Mouse (Mus musculus) left cerebral cortex, postnatal 14 days (tissue): ENCODE results near the gene Btbd35f3. TPM values are rescaled to one million over a fixed set of nuclear protein-coding genes. Genes with fewer than 3 reads are reported as not detected.
"Not testable (repeated sequence)": the region's sequence is repeated elsewhere in the genome, so short reads cannot be mapped to it uniquely, and the experiment has no call there.

ENCODE experiments used
- DNase-seq, 2 experiments: peaks; one replicate each; pipeline ENCODE4 v3.0.0; 2021 to 2022; ENCODE audit warnings: low spot score in 2 of 2, mixed read lengths in 1 of 2
- intact Hi-C: fragments of 180-260 bp; cut with DNase I; formaldehyde crosslinking; loops from one replicate; pipeline ENCODE4 v1.15.1; 2025
- long read RNA-seq, 2 experiments: library from polyadenylated mRNA; stranded (forward); transcript quantifications; one replicate each; pipeline ENCODE4 v2.0.0; 2021
- total RNA-seq, 2 experiments: library from RNA; stranded (reverse); gene quantifications; 2 replicates each; pipeline ENCODE4 v1.2.3; 2021

The Btbd35f3 gene
- not detected for total RNA-seq
- long read RNA-seq, experiment 1: 0 reads
- long read RNA-seq, experiment 2: 0 reads

DNA sequence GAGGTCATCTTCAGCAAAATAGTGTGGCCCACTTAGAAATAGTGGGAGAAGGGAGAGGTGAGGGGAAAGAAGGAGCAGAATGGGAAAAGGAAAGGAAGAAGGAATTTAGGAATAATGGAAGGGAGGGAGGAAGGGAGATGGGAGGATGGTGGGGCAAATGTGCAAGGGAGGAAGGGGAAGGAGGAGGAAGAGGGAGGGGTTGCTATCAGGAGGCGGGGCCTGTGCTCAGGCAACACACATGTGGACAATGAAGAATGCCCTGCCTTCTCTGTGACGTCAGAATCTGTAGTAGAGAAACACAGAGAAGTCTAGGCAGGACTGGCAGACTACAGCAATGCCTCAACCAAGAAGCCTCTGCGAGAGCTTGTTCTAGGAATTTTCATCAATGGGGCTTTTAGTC is at the start of gene Btbd35f3:
Gene Btbd35f3 (plus strand): TSS at position 301 of the 400 bp plus-strand sequence.
- intact Hi-C loops, DNase-seq: not testable (repeated sequence)

Other genes starting within 250 kb of the Btbd35f3 start
- not detected for gene Btbd35f16, start 80.7 kb upstream of the Btbd35f3 start, total RNA-seq
- gene Btbd35f28, start 158.9 kb downstream of the Btbd35f3 start, total RNA-seq: not detected